Mouse (Mus musculus): ENCODE results near the gene Itga6.

- TF ChIP-seq CTCF (IDR thresholded peaks at IDR 0.05; ENCODE audit: low read depth, low read length) (no peak), POLR2A (IDR thresholded peaks at IDR 0.05; ENCODE audit: borderline replicate concordance, low read depth, low read length) (no peak)
These were observed 69.9 kb downstream of the Itga6 start for GRCm38 (mm10) chr2:71815279-71815678.
